Mouse (Mus musculus): Measurements from ENCODE around the gene Nampt. TPM values are rescaled to one million over a fixed set of nuclear protein-coding genes. Genes with fewer than 3 reads are reported as not detected.
"Not testable (repeated sequence)": the region's sequence is repeated elsewhere in the genome, so short reads cannot be mapped to it uniquely, and the experiment has no call there.

Gene Nampt
- total RNA-seq, 2 experiments from 2014 or later: 78.1 to 102 TPM

GRCm38 (mm10) chr12:32838954-32839353 is 19.6 kb downstream of the Nampt start:
- no peak for DNase-seq (ENCODE audit: low spot score in 2 of 2)

- DNase-seq (ENCODE audit: low spot score in 2 of 2): no peak
Observed at GRCm38 (mm10) chr12:32841442-32841900, 22.1 kb downstream of the Nampt start.

GRCm38 (mm10) chr12:32846325-32846724 is 27.0 kb downstream of the Nampt start:
- no peak for DNase-seq (ENCODE audit: low spot score in 2 of 2)

GRCm38 (mm10) chr12:32853757-32854156 is 34.4 kb downstream of the Nampt start:
- no peak for DNase-seq (ENCODE audit: low spot score in 2 of 2)

- no peak for DNase-seq (ENCODE audit: low spot score in 2 of 2)
Observed at GRCm38 (mm10) chr12:32854866-32855265, 35.5 kb downstream of the Nampt start.

GRCm38 (mm10) chr12:32855398-32855797 is 36.1 kb downstream of the Nampt start:
- no peak for DNase-seq (ENCODE audit: low spot score in 2 of 2)

GRCm38 (mm10) chr12:32856707-32857511 is 37.6 kb downstream of the Nampt start:
- no peak for DNase-seq (ENCODE audit: low spot score in 2 of 2)

- DNase-seq (ENCODE audit: low spot score in 2 of 2): no peak
Observed at GRCm38 (mm10) chr12:32858444-32858843, 39.1 kb downstream of the Nampt start.

- no peak for DNase-seq (ENCODE audit: low spot score in 2 of 2)
Observed at GRCm38 (mm10) chr12:32860820-32861219, 41.5 kb downstream of the Nampt start.

- DNase-seq (ENCODE audit: low spot score in 2 of 2): no peak
Observed at GRCm38 (mm10) chr12:32870815-32871214, 51.5 kb downstream of the Nampt start.

- DNase-seq (ENCODE audit: low spot score in 2 of 2): no peak
Observed at GRCm38 (mm10) chr12:32877500-32877899, 58.2 kb downstream of the Nampt start.

- DNase-seq (ENCODE audit: low spot score in 2 of 2): no peak
Observed at GRCm38 (mm10) chr12:32877964-32878571, 58.7 kb downstream of the Nampt start.

- no peak for DNase-seq (ENCODE audit: low spot score in 2 of 2)
Observed at GRCm38 (mm10) chr12:32879371-32879770, 60.0 kb downstream of the Nampt start.

- DNase-seq (ENCODE audit: low spot score in 2 of 2): no peak
Observed at GRCm38 (mm10) chr12:32884356-32884755, 65.0 kb downstream of the Nampt start.

GRCm38 (mm10) chr12:32885041-32885440 is 65.7 kb downstream of the Nampt start:
- DNase-seq (ENCODE audit: low spot score in 2 of 2): no peak

- DNase-seq (ENCODE audit: low spot score in 2 of 2): no peak
Observed at GRCm38 (mm10) chr12:32886353-32886752, 67.0 kb downstream of the Nampt start.

- DNase-seq (ENCODE audit: low spot score in 2 of 2): no peak
Observed at GRCm38 (mm10) chr12:32888226-32888625, 68.9 kb downstream of the Nampt start.

GRCm38 (mm10) chr12:32889846-32890245 is 70.5 kb downstream of the Nampt start:
- DNase-seq (ENCODE audit: low spot score in 2 of 2): no peak

GRCm38 (mm10) chr12:32890455-32890854 is 71.1 kb downstream of the Nampt start:
- DNase-seq (ENCODE audit: low spot score in 2 of 2): no peak

- not testable (repeated sequence) for DNase-seq (ENCODE audit: low spot score in 2 of 2)
Observed at GRCm38 (mm10) chr12:32891271-32891670, 71.9 kb downstream of the Nampt start.

- no peak for DNase-seq (ENCODE audit: low spot score in 2 of 2)
Observed at GRCm38 (mm10) chr12:32893212-32893611, 73.9 kb downstream of the Nampt start.

- no peak for DNase-seq (ENCODE audit: low spot score in 2 of 2)
Observed at GRCm38 (mm10) chr12:32895806-32896205, 76.5 kb downstream of the Nampt start.
